Mouse (Mus musculus) layer of hippocampus, postnatal 36 days (tissue): ENCODE measurements around the gene Cux2. TPM values are rescaled to one million over a fixed set of nuclear protein-coding genes. Genes with fewer than 3 reads are reported as not detected.

ENCODE experiments used
- DNase-seq, 2 experiments: peaks; one replicate each; pipeline ENCODE4 v3.0.0; 2022
- total RNA-seq, 2 experiments: library from RNA; stranded (reverse); gene quantifications; 2 replicates each; pipeline ENCODE4 v1.2.3; 2021

Cux2 gene
- total RNA-seq, 2 experiments from 2014 or later = 32.7 to 33.8 TPM

DNA sequence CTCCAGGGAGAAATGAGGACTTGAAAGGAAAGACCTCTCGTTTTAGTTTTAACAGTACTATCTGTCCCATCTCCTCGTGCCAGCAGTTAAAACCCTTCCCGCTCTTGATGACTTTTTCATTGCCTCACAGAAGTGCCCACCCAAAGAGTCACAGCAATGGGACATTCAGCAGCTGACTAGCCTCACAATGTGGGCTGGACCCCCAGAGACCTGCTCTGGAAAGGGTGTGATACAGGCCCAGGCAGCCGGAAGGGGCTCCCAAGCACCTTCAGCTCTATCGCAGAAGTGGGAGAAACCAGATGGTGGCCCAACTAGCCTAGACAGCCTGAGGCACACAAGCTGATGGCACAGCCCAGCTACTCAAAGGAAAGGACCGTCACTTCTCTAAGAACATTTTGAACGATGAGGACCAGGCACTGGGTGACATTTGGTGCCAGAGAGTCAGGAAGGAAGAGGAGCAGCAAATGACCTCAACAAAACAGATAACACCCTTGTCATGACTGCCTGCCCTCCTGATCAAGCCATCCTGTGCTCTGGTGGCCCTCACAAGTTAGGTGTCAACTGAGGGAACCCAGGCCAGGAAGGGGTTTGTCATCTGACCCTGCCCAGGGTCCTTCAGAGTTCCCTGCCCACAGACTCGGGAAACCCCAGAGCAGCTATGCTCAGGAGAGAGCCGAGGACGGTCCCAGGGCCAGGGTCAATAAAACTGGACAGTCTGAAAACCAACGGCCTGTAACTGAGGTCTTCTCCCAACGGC, 214.7 kb downstream of the Cux2 start:
- no peak for DNase-seq

DNA sequence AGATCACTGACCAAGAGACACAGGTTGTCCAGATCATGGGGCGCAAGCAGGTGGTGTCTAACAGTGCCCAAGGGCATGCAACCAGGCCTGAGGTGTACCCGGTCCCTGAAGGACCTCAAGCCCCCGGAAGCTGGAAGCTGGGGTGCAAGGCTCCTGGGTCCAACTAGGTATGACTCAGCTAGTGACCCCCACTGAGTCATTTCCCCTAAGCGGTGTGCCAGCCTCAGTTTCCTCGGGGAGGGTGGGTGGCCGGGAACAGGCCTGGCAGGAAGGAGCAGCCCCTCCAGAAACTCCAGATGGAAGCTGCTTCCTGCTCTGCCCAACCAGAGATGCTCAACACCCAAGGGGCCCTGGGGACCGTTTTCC, 215.7 kb downstream of the Cux2 start:
- DNase-seq = no peak

DNA sequence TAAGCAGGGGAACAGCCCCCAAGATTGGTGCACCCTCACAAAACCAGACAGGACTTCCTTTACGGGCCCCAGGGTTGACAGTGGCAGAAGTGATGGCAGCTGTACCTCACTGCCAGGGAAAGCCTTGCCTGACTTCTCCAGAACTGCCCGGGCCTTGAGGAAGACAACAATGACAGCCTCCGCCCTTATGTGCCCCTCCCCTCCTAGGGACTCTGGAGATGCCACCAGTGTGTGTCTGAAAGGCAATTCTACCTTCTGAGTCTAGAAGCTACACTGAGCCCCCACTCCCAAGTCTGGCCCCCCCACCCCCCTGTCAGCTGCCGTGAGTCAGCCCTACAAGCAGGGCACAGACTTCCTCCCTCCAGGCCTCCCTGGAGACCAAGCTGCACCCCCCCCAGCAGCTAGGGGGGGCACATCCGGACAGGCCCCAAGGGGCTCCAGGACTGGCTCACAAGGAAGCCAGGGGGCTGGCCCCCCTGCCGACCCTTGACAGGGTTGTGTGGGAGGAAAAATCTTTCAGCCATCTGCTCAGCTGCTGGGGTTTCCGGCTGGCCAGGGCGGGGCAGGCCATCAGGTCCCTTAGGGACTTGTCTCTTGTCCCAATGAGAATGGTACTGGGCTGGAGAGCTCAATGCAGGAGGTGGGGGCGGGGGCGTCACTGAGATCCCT, 216.2 kb downstream of the Cux2 start:
- no peak for DNase-seq

DNA sequence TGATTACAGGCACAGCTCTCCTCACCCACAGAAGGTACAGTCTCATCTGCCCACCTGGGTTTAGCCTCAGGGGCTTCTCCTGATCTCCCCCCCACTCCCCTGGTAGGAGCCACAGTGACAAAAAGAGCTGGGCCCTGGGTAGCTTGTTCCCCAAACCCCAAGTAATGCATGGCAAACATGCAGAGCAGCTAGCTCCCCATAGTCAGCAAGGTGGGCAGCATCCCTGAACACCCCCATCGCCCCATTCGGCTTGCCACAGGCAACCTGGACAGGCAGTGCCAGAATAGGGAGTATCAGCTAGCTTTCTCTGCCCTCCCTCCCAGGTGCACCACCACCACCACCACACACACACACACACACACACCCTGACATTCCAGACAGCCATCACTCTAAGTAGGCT, 216.7 kb downstream of the Cux2 start:
- DNase-seq = no peak

DNA sequence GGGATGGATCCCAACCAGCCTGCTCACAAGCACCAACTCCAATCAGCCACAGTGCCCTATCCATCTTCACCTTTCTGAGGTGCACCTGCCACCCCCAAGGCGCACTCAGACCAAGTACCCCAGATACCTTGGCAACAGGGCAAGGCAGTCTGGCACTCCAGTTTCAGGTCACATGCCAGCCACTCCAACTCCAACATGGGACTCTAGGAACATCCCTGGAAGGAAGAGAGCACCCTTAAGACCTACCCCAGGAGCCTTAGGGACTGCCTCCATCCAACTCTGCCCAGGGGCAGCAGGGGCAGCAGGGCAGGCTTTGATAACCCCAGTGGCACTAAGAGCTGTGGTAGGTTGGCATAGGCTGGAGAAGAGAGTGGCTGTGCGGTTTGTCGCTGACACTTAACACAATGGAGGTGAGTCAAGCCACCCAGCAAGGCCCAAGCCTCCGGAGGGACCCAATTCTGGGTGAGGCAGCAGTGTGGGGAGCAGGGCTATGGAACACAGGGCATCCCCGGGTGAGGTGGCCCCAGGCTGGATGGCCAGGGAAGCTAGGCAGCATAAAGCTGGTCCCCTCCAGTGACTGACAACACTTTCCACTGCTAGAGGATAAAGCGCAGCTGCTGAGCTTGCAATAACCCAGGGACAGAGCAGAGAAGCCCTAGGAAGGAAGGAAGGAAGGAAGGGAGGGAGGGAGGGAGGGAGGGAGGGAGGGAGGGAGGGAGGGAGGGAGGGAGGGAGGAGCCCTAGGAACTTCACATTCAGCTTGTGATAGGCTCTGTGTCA, 217.3 kb downstream of the Cux2 start:
- no peak for DNase-seq

DNA sequence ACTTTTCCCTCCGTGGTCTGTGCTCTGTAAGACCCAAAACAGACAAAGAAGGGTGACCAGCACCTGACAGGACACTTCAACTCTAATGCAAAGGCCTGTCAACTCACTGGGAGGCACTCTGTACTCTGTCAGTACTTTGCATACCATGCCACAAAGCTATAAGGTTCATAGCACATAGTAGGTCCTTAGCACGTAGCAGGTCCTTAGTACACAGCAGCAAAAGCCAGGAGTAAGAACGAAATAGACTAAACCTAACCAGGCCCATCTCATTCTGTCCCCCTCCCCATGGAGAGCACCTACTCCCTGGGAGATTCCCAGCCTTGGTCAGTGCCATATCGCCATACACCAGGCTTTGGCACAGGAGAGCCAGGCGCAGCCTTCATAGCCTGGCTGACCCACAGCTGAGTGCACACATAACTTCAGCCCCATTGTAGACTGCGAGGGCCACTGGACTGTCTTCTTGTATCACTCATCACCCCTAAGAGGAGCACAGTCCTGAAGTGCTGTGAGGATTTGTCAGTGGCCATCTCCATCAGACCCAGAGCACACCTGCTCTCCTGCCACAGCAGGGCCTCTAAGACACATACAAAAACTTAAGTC, 218.8 kb downstream of the Cux2 start:
- DNase-seq = no peak

DNA sequence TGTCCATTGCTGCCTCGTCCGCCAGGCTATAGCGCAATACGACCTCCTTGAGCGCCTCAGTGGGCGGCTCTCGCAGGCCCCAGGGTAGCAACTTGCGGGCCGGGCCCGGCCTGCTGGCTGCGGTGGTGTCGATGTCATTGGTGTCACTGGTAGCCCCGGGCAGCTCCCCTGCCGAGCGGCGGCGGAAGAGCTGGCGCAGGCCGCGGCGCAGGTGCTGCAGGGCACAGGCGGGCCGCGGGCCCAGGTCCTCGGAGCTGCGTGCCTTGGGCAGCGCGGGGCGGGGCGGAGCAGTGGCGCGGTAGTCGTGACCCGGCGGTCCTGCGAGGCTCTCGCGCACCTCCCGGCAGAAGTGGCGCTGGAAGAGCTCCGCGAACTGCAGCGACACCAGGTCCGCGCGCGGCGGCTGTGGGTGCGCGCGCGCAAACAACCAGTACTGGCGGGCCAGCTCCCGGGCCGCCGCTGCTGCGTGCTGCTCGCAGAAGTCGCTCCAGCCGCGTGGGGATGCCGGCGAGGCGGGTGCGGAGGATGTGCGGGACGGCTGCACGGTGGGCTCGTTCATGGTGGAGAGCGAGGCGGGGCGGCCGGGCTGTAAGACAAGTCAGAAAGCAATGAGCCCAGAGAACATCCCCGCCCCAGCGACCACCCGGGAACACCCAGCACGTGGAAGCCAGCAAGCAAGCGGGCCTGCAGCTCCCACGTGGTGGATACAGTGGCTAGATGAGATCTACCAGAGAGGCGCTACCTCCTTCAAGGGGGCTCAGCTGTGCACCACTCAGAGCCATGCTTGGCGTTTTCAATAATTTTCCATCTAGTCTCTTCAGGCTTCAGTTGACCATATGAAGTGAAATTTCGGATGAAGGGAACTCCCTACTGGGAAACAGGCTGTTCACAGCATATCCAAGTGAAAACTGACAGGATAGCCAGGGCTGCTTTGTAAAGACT, 221.1 kb downstream of the Cux2 start:
- no peak for DNase-seq

DNA sequence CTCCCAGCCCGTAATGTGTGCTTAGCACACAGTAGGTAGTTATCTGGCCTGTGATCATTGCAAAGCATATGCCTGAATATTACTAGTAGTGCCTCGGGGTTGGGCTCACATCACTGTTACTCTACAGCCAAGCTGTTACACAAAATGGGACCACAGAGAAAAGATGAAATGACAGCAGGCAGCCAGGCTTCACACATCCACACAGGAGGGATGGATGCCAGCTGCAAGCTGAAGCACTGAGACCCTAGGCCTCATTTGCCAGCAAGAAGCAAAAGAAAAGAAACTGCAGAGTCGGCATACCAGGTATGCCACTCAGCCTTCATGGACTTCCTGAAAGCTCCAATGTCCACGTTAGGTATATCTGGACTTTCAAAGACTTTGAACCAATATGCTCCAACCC, 222.0 kb downstream of the Cux2 start:
- no peak for DNase-seq

DNA sequence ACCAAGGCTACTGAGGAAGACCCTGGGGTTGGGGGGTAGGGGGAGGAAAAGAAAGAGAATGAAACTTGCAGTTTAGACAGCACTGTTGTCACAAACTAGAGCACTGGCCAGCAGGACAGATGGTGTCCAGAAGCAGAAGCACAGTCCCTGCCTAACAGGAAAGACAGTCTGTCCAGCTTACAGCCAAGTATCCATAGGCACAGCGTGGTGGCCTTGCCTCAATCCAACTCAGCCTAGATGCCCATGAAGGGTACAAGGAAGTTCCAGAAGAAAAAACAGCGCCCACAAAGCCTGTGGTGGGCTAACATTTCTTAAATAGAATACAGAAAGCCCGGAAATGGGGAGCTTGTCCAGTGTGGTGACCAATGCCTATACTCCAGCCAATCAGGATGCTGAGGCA, 224.3 kb downstream of the Cux2 start:
- no peak for DNase-seq

DNA sequence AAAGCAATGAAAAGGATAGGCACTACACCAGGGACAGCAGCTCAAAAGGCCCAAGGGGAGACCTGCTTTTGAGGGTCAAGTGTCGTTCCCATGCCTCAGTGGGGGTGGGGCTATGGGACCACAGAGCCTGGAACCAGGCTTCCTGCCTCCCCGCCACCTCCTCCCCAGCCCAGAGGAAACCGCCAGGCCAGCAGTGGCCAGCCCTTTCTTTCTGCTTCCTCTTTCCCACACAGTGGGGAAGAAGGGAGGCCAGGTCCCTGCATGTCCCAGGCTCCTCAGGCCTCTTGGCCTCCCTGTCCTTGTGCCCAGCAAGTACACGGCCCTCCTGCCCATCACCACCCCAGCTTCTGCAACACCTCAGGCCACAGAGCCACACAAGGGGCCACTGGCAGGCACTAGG, 225.8 kb downstream of the Cux2 start:
- DNase-seq = no peak

DNA sequence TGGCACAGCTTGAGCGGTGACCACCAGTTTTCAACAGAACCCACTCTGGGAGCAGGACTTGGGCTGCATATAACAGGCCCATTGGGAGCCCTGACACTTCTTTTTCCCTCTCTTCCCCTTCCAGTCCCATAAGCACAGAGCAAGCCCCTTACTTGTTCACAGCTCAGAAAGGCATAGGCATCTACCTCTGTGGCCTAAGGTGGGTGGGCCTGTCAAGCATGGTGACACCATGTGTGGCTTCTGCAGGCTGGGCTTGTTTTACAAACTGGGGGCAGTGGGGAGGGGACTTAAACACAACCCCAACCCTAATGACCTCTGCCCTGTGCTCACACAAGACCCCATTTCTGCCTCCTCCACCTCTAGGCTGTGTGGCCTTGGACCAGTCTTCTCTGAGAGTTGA, 226.2 kb downstream of the Cux2 start:
- no peak for DNase-seq

DNA sequence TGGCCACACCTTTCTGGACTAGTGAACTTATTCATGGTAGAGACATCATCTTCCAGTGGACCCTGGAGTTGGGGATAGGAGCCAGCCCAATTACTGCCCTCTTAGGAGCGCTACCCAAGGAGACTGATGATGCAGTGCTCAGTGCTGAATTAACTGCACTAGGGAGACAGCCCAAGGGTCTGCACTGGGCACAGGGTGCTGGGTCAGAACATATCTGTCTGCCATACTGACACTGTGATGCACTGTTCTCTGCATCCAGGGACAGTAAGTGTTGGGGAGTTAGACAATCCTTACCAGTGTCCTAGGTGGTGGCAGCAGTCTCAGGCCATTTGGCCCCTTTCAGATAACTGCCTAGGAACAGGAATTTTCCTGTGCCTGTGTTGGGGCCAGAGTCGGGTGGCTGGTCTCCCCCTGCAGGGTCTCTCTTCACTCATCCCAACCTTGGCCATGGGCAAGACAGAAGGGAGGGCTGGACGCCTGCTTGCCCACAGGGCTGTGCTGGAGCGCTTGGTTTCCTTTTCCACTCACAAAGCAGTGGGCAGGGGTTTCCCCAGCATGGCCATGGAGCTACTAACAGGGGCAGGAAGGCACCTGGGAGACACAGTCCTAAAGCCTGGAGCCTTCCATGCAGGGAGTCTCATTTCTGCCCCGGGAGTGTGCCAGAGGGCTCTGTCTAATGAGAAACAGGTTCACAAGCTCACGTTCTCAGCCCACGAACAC, 227.0 kb downstream of the Cux2 start:
- DNase-seq = no peak

DNA sequence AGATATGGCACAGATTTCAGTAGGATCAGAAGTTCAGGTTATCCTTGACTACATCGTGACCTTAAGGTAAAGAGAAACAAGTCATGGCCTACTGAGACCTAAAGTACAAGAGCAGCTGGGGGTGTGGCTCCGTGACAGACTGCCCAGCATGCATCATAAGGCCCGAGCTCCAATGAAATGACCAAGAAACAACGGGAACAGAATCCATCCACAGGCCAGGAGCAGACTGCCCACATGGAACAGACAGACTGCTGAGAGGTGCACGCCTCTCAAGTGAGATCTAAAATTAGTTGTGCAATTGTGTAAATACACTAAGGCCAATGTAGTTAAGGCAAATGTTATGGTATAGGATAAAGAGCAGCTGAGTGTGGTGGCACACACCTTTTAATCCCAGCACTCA, 228.3 kb downstream of the Cux2 start:
- DNase-seq = no peak

DNA sequence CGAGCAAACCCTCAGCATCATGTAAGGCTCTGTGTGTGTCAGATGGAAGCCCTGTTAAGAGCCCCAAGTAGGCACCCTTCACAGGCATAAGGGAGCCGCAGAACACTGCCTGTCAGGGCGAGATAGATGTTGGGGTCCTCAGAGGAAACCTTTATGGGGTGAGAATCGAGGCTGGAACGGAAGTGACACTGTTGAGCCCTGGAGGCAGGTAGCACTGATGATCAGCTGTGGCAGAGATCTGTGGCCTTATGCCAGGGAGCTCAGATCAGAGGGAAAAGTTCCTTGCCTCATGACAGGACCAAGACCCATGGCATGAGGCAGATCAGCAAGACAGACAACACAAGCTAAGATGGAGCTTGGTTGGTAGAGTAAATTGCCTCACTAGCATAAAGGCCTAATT, 228.8 kb downstream of the Cux2 start:
- no peak for DNase-seq

DNA sequence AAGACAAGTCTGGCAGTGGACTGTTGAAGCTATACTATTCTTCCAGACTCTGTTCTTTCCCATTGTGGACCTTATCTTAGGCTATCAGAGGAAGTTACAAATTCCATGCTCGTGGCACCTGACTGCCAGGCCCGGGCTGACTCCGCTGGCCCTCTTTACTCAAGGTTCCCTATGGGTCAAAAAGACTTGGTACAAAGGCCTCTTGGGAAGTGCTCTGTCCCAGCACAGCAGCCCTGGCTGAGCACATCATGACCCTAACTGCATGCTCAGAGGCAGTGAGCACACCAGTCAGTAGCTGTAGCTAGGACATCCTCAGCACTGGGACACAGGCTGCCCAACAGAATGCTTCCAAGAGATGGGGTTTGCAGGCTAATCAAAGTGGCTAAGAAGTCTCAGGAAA, 229.2 kb downstream of the Cux2 start:
- no peak for DNase-seq

DNA sequence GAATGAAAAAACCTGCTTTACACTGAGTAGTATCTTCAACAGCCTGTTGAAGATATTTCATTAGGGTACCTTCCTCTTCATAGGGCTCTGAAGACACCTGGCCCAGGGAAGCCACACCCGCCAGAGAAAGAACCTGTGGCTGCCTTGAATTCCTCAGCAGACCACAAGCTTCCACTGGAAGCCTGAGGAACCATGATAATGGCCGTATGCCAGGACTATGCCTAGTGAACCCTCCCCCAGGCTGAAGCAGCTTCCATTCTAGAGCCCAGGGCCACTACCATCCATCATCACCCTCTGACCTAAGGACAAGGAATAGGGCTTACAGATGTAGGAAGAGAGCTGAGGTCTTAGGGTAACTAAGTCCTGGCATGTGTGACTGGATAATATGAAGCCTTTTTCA, 229.7 kb downstream of the Cux2 start:
- DNase-seq = no peak

DNA sequence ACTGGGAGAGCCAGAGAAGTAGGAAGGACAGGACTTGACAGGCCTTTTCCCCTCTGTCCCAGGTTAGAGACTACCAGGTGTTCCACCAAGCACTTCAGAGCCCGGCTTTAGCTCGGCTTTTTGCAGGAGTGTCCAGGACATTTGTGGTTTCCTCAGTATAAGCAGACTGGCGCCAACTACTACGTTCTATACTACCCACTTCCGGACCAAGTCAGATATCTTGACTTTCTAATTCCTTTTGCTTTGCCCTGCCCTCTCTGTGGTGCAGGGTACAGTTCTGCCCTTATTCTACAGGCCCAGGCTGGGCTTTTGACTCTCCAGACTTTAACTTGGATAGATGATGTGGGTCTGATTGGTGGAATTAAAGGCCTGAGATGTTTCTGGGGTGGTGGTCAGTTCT, 230.3 kb downstream of the Cux2 start:
- DNase-seq = no peak

DNA sequence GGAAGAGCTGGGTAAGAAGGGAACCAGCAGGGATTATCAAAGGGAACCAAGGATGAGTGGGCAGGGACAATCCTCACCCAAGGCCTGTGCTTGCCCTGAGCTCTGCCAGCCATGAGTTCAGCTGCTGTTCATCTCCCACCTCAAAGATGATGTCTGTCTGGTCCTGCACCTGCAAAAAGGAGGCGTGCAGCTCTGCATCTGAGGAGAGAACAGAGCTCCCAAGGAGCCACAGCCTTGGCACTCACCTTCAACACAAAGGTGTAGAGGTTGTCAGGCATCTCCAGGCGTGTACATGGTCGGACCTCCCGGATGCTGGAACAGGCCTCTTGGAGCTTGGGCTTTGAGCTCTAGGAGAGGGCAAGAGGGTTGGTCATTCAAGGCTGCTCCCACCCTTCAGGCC, 231.0 kb downstream of the Cux2 start:
- DNase-seq = no peak

DNA sequence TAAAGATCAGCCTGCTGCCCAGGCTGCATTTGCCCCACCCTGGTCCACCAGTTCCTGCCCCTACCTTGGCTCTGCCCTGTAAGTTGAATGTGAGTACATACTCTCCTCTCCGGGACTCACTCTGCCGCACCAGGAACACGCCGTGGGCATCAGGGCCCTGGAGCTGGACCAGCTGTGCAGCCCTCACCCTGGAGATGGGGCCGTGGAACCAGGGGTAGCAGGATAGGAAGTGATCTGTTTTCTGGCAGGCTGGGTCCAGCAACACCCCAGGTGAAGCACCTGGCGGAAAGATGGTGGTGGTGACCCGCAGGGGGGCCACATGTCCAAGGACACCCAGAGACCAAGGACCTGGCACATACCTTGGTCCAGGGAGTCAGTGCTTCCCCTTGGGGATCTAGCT, 231.5 kb downstream of the Cux2 start:
- DNase-seq = no peak

DNA sequence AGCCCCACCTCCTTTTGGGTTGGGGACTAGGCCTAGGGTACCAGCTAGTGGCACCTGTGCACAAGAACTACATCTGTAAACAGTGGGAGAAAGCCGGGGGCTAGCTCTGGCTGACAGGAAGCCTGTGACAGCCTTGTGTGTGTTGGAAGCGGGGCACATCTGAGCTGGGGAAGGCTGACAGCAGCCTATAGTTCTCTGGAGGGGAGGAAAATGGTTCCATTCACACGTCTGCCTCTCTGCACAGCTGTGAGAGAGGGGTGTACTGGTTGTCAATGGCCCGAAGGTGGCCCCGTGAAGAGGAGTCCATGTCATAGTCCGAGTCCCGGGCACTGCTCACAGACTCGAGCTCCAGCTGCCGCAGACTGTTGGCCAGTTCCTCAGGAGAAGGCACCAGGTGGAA, 232.4 kb downstream of the Cux2 start:
- no peak for DNase-seq

DNA sequence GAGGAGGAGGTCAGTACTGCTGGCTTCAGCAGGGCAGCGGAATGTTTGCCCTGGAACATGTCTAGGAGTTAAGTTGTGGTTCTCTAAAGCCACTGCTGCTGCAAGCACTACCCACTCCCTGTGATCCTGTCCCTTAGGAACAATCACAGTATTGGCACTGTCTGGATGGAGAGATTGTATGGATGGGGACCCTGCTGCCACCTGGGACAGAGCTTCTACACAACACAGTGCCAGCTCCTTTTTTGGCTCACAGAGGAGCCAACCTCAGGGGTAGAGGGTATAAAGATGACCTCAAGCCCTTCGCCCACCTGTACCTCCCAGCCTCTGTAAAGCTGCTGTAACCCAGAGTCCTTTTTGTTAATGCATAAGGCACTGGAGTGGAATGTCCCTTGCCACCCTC, 233.3 kb downstream of the Cux2 start:
- no peak for DNase-seq
